Mouse (Mus musculus): ENCODE data around the gene Magi1. TPM values are rescaled to one million over a fixed set of nuclear protein-coding genes. Genes with fewer than 3 reads are reported as not detected.

Magi1 gene
- total and polyA plus RNA-seq, 3 experiments: not detected

DNA sequence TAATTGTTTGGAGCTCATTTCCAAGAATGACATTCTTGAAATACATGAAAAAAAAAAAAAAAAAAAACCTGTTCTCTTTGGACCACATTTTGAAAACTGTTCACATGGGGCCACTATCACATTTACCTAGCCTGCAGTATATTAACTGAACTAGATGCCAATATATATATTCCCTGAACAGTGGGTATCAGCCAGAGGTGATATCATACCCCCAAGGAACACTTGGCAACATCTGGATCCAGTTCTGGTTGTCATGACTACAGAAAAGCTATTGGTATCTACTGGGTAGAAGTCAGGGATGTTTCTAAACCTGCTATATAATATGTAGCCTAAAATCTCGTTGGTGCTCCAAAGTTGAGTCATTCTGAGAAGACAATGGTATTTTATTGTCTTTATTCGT, 224.6 kb downstream of the Magi1 start:
- Histone ChIP-seq H3K9ac (ENCODE audit: control insufficient read depth, low read depth, low read length, poor library complexity, severe bottlenecking) (no peak overlapping the region), H3K4me1 (ENCODE audit: control insufficient read depth in 1 of 2, insufficient read depth in 2 of 2, low read length in 2 of 2) (no peaks in the 10 kb centered on the region), H3K79me2 (ENCODE audit: control insufficient read depth, insufficient read depth, low read length, poor library complexity) (no peaks in the 10 kb centered on the region), H3K36me3 (ENCODE audit: control insufficient read depth in 1 of 2, insufficient read depth in 2 of 2, low read length in 2 of 2) (no peaks in the 10 kb centered on the region), H3K27ac (ENCODE audit: control insufficient read depth, low read depth, low read length) (no peak overlapping the region), H3K9me3 (replicated peaks; ENCODE audit: insufficient read depth, low read length) (no peaks in the 10 kb centered on the region), H3K4me3 (ENCODE audit: control insufficient read depth in 1 of 2, insufficient read depth in 1 of 2, low read depth in 2 of 2, low read length in 2 of 2) (no peak overlapping the region), H3K27me3 (ENCODE audit: control insufficient read depth in 1 of 2, insufficient read depth in 2 of 2, low read length in 2 of 2) (no peaks in the 10 kb centered on the region)
- TF ChIP-seq ELF1 (IDR thresholded peaks at IDR 0.05; ENCODE audit: low read depth, low read length) (no peak), GATA1 (IDR thresholded peaks at IDR 0.05; ENCODE audit: low read depth, low read length) (no peak), MAZ (IDR thresholded peaks at IDR 0.05; ENCODE audit: low read depth, low read length) (no peak), MEF2A (IDR thresholded peaks at IDR 0.05; ENCODE audit: extremely low read depth, insufficient replicate concordance, low read depth, low read length, poor library complexity, severe bottlenecking) (no peak), SMC3 (IDR thresholded peaks at IDR 0.05; ENCODE audit: low read depth, low read length) (no peak), GABPA (IDR thresholded peaks at IDR 0.05; ENCODE audit: low read depth, low read length) (no peak), UBTF (IDR thresholded peaks at IDR 0.05; ENCODE audit: borderline replicate concordance, insufficient read depth, low read depth, low read length) (no peak)
- no peak for DNase-seq (ENCODE audit: low read depth, low spot score)

DNA sequence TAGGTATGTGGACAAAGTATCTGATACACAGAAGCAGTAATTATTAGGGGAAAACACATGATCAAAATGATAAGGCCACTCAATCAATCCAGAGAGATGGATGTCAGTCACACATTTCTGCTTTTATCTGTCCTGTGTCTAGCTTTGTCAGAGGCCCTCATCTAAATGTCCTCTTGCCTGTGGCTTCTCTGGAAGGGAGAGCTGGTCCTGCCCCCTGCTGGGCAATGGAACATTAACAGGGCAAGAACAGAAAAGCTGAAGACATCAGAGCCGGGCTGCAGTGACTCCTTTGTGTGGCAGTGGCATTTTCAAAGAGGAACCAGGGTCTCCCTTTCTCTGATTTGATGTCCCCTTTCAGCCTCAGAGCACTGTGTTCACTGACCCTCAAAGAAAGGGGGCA, 229.8 kb downstream of the Magi1 start:
- H3K9me3 ChIP-seq (replicated peaks; ENCODE audit: insufficient read depth, low read length): no peaks in the 10 kb centered on the region
- no peaks in the 10 kb centered on the region for H3K4me1 ChIP-seq (ENCODE audit: control insufficient read depth in 1 of 2, insufficient read depth in 2 of 2, low read length in 2 of 2)
- TF ChIP-seq MEF2A (IDR thresholded peaks at IDR 0.05; ENCODE audit: extremely low read depth, insufficient replicate concordance, low read depth, low read length, poor library complexity, severe bottlenecking): no peak
- no peak for TF ChIP-seq RCOR1 (IDR thresholded peaks at IDR 0.05; ENCODE audit: low read depth, low read length)
- no peak for TF ChIP-seq USF2 (IDR thresholded peaks at IDR 0.05; ENCODE audit: borderline replicate concordance in 1 of 2, insufficient read depth in 1 of 2, low read depth in 1 of 2, low read length in 2 of 2)
- TF ChIP-seq MAFK (IDR thresholded peaks at IDR 0.05; ENCODE audit: borderline replicate concordance, low read depth, low read length): no peak
- no peak for TF ChIP-seq JUND (IDR thresholded peaks at IDR 0.05; ENCODE audit: low read depth, low read length)
- TF ChIP-seq BHLHE40 (IDR thresholded peaks at IDR 0.05; ENCODE audit: borderline replicate concordance, low read depth, low read length): no peak
- no peak for TF ChIP-seq USF1 (IDR thresholded peaks at IDR 0.05; ENCODE audit: low read depth, low read length)
- TF ChIP-seq SMC3 (IDR thresholded peaks at IDR 0.05; ENCODE audit: low read depth, low read length): no peak
- TF ChIP-seq MAX (IDR thresholded peaks at IDR 0.05; ENCODE audit: low read length): no peak
- no peak for TF ChIP-seq GABPA (IDR thresholded peaks at IDR 0.05; ENCODE audit: low read depth, low read length)
- no peaks in the 10 kb centered on the region for H3K79me2 ChIP-seq (ENCODE audit: control insufficient read depth, insufficient read depth, low read length, poor library complexity)
- H3K27ac ChIP-seq (ENCODE audit: control insufficient read depth, low read depth, low read length): no peak overlapping the region
- no peaks in the 10 kb centered on the region for H3K27me3 ChIP-seq (ENCODE audit: control insufficient read depth in 1 of 2, insufficient read depth in 2 of 2, low read length in 2 of 2)
- H3K9ac ChIP-seq (ENCODE audit: control insufficient read depth, low read depth, low read length, poor library complexity, severe bottlenecking): no peak overlapping the region
- DNase-seq (ENCODE audit: low read depth, low spot score): no peak
- no peaks in the 10 kb centered on the region for H3K36me3 ChIP-seq (ENCODE audit: control insufficient read depth in 1 of 2, insufficient read depth in 2 of 2, low read length in 2 of 2)
- H3K4me3 ChIP-seq (ENCODE audit: control insufficient read depth in 1 of 2, insufficient read depth in 1 of 2, low read depth in 2 of 2, low read length in 2 of 2): no peak overlapping the region

Measured in MEL (cell line).